Mouse (Mus musculus) mouse embryonic stem cell (cell line): ENCODE measurements at regions not wholly inside any gene's neighbourhood (a gene's known extent, or its start where the extent isn't known, plus 50 kb on each side); places are given as distances from the start of the nearest gene placed in this dataset.

Experiments used
- in situ Hi-C, 2 experiments: fragments of 300-500 bp; cut with MboI; formaldehyde crosslinking; loops; 1 replicate in 1 of 2; 3 replicates in 1 of 2; pipeline ENCODE4 v1.14.3; 2019 to 2020; ENCODE audit warnings: low sequenced_read_pairs in 2 of 2, low pct_unique_long_range_greater_than_20kb in 1 of 2, mixed read lengths in 1 of 2; ENCODE audit not compliant: unreplicated experiment in 1 of 2

DNA sequence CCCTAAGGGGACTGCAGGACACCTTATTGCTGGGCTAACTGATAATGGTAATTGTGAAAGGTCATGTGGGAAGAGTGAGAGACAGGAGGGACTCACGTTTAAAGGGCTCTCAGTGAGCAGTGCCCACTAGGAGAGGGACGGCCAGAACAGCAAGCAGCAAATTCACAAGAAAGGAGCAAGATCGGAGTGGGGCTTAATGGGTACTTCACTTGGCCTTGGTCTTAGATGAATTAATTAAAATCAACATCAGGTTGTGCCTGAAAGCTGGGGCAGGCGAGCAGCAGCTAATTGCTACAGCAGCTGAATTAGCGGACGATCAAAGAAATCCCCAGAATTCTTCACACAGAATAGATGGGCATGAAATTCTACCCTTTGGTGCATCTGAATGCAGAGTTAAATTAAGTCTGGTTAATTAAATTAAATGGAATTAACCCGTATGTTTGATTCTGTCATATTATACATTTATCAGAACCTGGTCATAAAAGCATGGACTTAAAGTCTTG, 156.9 kb downstream of the Cdh26 start:
- in situ Hi-C loops = no loop called here

DNA sequence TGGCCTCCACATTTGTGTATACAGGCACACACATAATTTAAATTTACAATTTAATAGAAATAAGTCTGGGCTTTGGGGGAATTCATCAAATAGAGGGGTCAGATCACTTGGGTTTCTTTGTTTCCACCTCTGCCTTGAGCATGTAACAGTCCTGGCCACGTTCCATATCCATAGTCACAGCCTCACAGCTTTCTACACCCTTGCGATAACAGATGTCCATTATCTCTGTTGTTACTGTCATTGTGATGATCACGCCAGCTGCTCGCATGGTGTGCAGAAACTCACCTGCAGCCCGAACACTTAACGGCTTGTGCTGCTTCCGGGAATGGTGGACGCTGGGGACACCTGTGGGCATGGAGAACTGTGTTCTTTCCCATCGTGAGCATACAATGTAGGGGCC, 163.4 kb downstream of the Cdh26 start:
- in situ Hi-C loops = no loop called here

DNA sequence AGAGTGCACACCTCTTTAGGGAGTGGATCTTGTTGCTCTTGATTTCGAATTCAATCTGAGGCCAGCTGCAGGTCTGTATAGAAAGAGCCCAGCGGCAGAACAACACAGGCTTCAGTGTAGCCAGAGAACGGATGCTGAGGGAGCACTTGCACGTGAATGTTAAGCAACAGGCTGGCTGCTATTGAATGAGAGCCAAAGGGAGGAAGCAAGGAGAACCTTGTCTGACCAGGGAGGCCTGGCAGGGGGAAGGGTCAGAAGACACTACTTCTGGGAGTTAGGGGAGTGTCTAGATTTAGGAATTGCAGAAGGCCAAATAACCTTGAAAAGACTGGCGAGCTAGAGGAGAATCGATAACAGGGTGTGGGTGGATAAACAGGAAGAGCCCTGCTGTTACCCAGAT, 163.8 kb downstream of the Cdh26 start:
- in situ Hi-C loops = no loop called here

DNA sequence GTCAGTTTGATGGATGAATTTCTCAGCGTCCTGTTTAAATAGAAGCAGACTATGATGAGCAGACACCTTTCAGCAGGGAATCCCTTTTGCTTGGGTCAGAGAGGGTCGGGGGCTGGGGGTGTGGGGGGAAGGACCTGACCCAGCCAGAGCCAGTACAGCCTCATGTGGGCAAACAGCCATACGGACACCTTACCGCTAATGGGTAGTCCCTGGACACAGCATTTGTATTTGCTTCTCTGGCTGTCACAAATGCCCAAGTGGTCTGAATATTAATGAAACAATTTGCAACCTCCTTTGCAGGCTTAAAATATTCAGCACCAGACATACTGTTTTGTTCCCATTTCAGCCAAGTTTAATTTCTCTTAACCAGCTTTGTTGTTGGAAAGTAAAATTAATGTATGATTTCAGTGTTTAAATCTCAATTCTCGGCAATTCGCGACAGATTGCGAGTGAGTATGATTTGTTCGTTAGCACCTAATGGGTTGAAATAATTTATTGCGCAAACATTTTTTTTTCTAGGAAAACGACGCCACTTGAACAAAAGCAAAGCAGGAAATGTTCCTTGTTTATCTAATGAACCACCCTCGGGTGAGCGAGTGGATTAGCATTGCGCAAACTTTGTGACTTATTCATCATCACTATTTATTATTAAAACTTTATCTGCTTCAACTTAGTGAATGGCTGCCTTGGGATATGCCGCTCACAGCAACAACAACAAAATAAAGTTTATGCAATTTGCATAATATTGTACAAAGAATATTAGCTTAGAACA, 166.2 kb downstream of the Cdh26 start:
- in situ Hi-C loops = no loop called here

DNA sequence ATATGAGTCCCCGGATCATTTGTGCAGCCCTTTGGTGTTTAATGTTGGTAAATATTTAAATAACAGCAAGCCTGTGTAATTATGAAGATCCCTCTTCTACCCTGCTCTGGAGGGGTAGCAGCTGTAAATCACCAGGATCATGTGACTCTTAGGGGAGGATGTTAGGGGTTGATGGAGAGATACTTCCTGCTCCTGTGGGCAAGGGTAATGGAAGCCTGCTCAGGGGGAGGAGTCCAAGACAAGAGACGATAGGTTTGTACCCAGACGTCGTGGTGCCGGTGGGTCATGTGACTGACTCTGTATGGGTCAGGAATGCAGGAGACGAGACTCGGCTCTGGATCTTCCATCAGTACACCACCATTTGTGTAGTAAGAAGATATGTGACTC, 166.7 kb downstream of the Cdh26 start:
- in situ Hi-C loops = no loop called here

DNA sequence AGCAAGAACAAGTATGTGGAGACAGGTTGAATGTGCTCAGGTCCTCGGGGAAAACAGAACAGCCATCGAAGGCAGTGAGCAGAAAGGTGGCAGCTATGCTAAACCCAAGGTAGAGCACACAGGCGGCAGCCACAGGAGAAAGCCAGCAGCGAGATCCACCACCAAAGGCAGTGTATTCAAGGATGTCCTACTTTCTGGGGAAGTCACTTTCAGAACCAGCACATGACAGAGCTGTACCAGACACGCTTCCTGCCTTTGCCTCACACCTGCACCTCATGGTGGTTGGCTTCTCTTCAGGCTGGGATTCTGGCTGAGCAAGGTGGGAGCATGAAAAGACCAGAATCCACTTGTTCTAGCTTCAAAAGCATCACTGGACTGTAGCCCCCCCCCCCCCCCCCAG, 168.0 kb downstream of the Cdh26 start:
- in situ Hi-C loops = no loop called here

DNA sequence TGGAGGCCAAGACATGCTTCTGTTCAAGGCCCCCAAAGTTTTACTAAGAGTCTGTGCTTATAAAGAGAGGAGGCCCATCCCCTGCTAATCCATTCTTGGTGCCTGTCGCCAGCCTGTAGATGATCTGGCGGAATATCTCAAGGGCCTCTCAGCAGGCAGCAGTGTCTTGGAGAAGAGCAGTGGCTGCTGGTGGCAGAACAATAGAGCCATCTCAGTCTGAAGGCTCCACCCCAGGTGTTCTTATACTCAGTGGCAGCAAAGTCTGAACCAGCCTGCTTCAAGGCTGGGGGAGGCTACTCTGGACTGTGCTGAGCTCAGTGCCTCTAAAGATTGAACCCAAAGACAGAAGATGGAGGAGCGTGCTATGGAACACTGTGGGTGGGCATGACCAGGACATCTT, 168.5 kb downstream of the Cdh26 start:
- in situ Hi-C loops = no loop called here

DNA sequence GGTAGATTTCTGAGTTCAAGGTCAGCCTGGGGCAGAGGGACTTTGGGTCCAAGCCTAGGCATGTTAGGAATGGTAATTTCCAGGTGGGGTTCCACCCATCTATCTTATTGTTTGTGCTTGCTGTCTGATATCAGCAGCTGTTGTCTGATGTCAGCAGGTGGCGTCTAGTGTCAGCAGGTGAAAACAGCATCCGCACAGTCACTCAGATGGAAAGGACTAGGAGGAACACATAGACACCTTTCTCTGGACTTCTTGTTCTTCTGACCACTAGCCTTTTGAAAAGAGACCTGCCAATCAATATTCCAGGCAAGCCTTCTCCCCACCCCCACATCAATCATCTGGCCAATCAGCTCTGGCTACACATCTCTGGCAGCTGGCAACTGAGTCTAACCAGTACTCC, 173.1 kb downstream of the Cdh26 start:
- in situ Hi-C loops = no loop called here

DNA sequence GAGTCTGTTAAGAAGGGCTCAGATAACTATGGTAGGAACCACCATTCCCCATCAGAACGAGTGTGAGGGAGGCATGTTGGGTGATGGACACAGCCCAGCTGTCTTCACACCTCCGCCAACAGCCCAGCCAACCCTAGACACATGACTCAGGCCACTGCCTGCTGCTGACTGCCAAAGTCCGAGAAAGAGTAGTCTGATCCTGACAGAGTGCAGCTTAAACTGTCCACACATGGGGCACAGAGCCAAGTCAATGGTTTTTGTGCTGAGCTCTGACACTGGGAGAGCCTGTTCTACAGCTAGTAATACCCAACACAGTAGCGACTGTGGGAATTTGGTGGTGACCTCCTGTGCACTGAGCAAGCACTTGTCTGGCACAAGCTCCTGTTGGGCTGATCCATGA, 176.4 kb downstream of the Cdh26 start:
- in situ Hi-C loops = no loop called here

DNA sequence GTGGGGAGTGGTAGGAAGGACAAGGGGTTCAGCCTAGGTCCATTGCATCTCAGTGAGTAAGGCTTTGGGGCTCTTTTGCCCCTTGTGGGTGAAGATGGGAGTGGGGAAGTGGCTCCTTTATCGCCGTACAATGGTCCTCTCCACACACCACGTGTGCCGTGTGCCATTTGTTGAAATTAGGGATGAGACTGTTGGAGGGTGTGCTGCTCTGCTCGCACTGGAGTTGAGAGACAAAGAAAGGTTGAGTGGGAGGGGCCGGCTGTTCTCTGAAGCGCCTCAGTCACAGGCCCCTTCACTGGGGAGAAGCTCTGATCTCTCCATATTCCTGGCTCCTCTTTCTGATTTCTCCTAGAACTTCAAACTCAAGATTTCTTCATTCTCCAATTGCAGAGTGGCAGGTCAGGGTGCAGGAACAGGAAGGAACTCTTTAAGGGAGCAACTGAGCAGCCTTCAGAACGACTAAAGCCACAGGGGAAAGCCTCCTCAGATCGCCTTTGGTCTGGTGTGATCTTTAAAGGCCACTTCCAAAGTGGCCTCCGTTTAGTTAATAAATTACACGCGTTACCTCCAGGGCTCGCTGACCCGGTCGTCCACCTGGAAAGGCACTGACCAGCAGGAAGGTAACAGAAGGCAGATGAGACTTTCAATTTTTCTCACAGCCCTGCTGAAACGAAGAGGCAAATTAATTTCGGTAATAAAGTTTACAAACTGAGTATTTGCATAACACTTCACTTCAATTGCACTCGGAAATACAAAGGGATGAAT, 180.1 kb downstream of the Cdh26 start:
- in situ Hi-C loops = no loop called here

DNA sequence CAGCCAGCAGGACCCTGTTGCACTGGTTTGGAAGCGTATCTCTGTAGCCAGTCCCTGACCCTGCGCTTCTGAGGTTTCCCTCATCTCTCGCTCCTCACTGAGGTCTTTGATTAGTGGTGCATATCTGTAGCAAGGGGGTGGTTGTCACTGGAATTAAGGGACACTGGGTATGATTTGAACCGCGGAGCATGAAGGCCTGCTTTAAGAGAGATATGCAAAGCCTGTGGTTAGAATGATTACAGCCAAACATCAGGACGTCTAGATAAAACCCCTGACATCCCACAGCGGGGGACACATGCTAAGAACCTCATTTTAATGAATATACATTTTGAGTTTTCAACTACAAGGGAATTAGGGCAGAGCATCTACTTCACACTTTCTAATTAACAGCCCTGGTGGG, 184.4 kb downstream of the Cdh26 start:
- in situ Hi-C loops = no loop called here

DNA sequence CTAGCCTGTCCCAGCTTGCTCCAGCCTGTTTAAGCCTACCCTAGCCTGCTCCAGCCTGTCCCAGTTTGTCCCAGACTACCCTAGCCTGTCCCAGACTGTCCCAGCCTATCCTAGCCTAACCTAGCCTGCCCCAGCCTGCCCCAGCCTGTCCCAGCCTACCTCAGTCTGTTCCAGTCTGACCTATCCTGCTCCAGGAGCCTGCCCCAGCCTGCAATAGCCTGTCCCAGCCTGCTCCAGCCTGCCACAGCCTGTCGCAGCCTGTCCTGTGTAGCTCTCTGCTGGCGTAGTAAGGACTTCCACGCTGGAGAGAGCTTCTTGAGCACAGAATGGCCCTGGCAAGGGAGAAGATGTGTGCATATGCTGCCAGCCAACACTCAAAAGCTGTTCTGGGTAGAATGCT, 192.5 kb downstream of the Cdh26 start:
- in situ Hi-C loops = no loop called here

DNA sequence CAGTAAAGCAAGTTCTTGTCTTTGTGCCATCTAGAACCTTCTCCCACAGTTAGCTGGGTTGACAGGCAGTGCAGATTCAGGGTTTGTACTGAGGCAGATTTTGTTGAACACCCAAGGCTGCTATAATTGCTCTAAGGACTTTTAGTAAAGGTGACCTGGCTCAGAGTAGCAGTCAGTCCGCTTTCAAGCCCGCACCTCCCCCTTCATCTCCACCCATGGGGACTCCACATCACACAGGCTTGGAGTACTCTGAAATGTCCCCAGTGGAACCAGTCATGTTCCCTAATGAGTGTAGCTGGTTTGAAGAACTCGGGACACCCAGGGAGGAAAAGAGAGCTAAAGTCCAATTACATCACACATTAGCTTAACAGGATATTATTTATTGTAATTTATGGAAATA, 194.1 kb downstream of the Cdh26 start:
- in situ Hi-C loops = no loop called here

DNA sequence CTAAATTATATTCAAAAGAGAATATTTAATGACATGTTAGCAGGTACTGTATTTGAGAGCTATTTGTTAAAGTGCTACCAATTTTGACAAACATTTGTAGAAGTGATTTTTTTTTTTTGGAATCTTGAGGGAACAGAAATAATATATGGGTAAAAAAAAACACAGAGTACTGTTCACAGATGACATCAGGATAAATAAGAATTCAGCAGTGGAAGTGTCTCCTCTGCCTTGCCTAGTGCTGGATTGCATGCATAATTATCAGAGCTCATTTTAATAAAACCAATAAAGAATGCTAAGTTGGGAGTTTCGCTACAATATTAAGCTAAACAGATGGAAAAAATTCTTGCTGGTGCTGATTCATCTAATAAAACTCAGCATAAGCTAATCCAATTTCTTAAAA, 194.6 kb downstream of the Cdh26 start:
- in situ Hi-C loops = no loop called here

DNA sequence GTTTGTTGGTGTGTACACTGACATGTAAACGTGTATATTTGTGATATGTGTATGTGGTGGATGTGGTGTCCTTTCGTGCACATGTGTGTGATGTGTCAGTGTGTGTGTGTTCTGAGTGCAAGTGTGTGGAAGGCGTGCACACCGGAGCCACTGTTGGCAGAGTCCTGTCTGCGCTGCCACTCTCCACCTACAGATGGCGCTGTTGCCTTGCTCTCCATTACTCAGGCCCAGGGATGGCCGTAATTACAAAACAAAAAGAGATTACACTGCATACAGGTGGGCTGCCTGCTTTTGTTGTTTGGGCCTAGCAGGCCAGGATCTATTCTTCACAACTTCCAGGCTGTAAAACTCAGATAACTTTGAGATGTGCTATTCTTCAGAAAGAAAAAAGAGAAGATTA, 199.4 kb downstream of the Cdh26 start:
- in situ Hi-C loops = loop anchor here in 1 of 2 experiments (5.0 kb wide), 1 partner anchor 38 kb away; no protein-coding TSS in a partner anchor

DNA sequence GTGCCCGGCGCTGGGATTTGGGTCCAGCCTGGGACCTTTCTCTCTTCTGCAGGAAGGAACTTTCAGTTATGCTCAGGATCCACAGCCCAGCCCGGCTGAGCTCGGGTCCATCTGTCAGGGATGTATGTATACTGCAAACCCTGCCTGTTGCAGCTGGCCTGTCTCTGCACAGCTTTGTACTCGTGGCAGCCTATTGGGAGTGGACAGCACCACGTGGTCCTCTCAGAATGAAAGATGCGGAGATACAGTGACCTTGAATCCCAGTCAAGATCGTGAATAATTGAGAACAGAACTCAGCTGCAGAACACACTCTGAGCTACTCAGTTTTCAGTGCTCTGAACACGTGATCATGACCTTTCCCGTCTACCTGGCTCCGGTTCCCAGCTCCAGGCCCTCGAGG, 200.2 kb downstream of the Cdh26 start:
- in situ Hi-C loops = loop anchor here in 1 of 2 experiments (5.0 kb wide), 1 partner anchor 37 kb away; no protein-coding TSS in a partner anchor

DNA sequence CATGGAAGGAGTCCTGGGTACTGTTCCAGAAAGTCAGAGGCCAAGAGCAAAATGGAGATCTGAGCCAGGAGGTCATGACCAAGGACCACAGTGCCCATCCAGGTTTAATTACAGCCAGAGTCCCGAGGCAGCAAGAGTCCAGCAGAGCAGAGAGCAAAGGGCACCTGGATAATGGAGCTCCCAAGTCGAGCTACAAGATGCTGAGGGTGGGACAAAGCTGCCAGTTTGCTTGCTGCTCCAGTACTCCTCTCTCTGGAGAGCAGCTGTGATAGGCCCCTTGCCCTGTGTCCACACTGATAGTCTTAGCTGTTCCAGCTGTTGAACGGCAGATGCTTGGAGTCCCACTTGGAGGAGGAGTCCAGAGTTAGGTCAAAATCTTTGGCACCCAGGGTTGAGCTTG, 201.0 kb downstream of the Cdh26 start:
- in situ Hi-C loops = loop anchor here in 1 of 2 experiments (5.0 kb wide), 1 partner anchor 36 kb away; no protein-coding TSS in a partner anchor

DNA sequence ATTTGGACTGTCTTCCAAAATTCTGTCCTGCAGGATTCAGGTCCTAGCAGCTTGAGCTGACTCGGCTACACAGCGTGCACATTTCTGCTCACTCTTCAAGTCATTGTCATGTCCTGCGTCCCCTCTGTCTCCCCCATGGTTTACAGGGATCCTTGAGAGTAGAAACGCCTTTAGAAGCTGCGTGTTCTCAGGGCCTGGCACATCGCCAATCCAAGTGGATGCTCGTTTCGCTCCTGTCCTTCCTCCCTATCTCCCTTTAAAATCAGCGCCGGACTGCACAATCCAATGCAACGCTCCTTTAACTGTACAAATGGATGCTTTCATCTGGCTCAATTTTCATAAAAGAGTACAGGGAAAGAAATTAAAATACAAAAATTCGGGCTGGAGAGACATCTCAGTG, 201.6 kb downstream of the Cdh26 start:
- in situ Hi-C loops = loop anchor here in 1 of 2 experiments (5.0 kb wide), 1 partner anchor 35 kb away; no protein-coding TSS in a partner anchor

DNA sequence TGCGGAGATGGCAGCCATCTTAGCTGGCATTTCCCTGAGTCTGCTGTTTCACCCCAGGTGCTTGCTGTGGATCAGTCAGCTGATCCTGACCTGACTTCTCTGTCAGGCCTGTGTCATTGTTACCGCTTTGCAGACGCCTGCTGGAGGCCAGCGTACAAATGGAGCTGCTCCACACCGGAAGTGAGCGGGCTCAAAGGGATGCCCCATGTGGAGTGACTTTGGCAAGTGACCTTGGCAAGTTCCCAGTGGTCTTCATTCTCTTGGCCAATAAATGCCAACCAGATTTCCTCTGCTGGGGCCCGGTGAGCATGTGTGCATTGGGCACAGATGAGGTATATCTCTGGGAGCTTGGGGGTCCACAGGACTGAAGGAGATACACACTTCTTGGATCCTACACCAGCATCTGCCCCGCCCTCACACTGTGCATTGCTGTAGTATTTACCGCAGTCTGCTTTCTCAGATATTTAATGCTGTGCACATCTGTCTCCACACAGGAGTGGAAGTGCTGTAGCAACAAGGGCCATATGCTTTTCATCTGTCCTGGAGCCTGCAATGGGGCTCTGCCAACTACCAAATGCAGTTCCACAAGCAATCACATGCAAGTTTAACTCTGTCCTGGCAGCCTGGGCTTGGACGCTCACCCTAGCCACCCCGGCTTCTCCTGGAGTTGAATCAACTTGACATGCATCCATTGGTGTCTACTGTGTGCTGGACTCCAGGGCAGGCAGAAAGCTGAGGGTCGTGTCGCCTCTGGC, 202.7 kb downstream of the Cdh26 start:
- in situ Hi-C loops = loop anchor here in 1 of 2 experiments (5.0 kb wide), 1 partner anchor 34 kb away; no protein-coding TSS in a partner anchor
